Mouse (Mus musculus) limb, embryonic 10.5 days (tissue): ENCODE data around the gene Scaf8. TPM values are rescaled to one million over a fixed set of nuclear protein-coding genes. Genes with fewer than 3 reads are reported as not detected.
"Not testable (repeated sequence)": the region's sequence is repeated elsewhere in the genome, so short reads cannot be mapped to it uniquely, and the experiment has no call there.

Experiments
- DNase-seq: peaks from one replicate; pipeline ENCODE4 v3.0.0-alpha.2; 2017; ENCODE audit warnings: low spot score
- H3K27ac ChIP-seq: fragments of 300-500 bp; sonication (generic); 2 replicates; pipeline ENCODE4 v1.5.1; 2016; ENCODE audit warnings: mild to moderate bottlenecking
- H3K27me3 ChIP-seq: fragments of 300-500 bp; sonication (generic); 2 replicates; pipeline ENCODE4 v1.6.1; 2016; ENCODE audit warnings: low read depth, mild to moderate bottlenecking; ENCODE audit not compliant: poor library complexity, severe bottlenecking
- H3K36me3 ChIP-seq: fragments of 300-500 bp; sonication (generic); 2 replicates; pipeline ENCODE4 v1.6.1; 2016; ENCODE audit warnings: mild to moderate bottlenecking, moderate library complexity
- H3K4me1 ChIP-seq: fragments of 300-500 bp; sonication (generic); 2 replicates; pipeline ENCODE4 v1.6.1; 2016
- H3K4me3 ChIP-seq: fragments of 300-500 bp; sonication (generic); 2 replicates; pipeline ENCODE4 v1.5.1; 2016; ENCODE audit warnings: mild to moderate bottlenecking, moderate library complexity
- H3K9me3 ChIP-seq: fragments of 300-500 bp; sonication (generic); replicated peaks from 2 replicates; pipeline ENCODE4 v1.6.1; 2016; ENCODE audit warnings: mild to moderate bottlenecking
- WGBS: fragments of 180-500 bp; shearing (Covaris S2); methylation state at CpG from one replicate; pipeline ENCODE4 v1.1.7; 2016; 5-methylcytosine and 5-hydroxymethylcytosine counted together
- polyA plus RNA-seq: library from polyadenylated mRNA; unstranded; fragments of >200 nt; fragmentation: Nextera tagmentation; extraction: Ambion mirVana; gene quantifications from 2 replicates; pipeline ENCODE4 v1.2.1, GENCODE M21; 2016

Scaf8 gene
- polyA plus RNA-seq, 1 experiment from 2014 or later = 27.1 TPM

DNA sequence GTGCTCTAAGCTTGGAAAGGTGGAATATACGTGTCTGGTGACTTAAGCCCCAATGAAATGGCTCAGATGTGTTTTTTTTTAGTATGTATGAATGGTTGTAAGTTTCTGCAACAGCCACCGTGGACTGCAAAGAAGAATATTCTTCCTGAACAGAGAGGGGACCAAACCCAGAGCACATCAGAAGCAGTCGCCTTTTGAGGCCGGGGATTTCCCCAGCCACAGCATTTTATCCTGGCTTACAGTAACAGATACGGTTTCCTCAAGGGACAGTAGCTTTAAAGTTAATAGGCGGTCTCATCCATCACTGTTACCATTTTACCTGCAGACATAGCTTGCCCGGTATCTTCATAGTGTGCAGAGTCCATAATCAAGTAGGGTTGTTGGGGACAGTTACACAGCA is 21.4 kb downstream of the Scaf8 start:
- Histone ChIP-seq H3K27me3 (no peaks in the 10 kb centered on the region), H3K4me1 (no peaks in the 10 kb centered on the region), H3K27ac (no peak overlapping the region), H3K9me3 (no peaks in the 10 kb centered on the region), H3K4me3 (no peak overlapping the region), H3K36me3 (peaks cover 50% of the 10 kb centered on the region)
- no peak for DNase-seq
- 88% methylated on average over 7 of the region's 7 CpGs for WGBS

DNA sequence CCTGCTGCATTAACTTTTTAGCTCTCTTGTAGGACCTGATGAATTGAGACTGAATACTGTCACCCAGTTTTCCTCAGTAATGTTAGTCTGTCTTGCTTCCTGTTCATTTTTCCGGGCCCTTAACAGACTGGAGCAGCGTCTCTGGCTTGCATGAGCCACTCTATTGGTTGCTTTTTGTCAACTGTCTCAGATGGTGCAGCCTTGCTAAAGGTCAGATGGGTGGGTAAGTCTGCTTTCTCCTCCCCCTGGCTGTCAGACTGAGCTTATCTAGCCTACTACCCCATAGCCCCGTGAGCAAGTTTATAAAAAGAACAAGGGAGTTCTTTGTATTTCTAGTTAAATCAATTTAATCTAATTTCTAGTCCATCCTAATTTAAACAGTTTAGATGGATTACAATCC is 23.6 kb downstream of the Scaf8 start:
- Histone ChIP-seq H3K27me3 (no peaks in the 10 kb centered on the region), H3K9me3 (no peaks in the 10 kb centered on the region), H3K27ac (no peak overlapping the region), H3K4me1 (no peaks in the 10 kb centered on the region), H3K4me3 (no peak overlapping the region), H3K36me3 (peaks cover 36% of the 10 kb centered on the region; the same call in 1 of the 2 replicates)
- DNase-seq = no peak
- 88% methylated on average over 3 of the region's 3 CpGs for WGBS

DNA sequence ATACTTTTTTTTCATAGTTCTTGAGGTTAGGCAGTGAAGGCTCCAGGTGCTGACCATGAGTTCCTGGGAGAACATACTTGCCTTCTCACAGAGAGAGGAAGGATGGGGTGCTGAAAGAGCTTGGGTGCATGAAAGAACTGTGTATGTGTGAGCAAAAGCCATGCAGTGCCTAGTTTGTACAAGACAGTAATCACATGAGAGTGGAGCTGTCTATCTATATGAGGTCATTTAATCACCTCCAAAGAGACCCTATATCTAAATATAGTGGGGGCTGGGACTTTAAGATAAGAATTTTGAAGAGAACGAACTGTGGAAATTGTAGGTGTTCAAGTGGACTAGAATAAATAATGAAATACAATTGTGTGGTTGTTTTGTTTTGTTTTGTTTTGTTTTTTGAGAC is 25.3 kb downstream of the Scaf8 start:
- H3K36me3 ChIP-seq = peaks cover 35% of the 10 kb centered on the region
- H3K9me3 ChIP-seq = no peaks in the 10 kb centered on the region
- H3K4me3 ChIP-seq = no peak overlapping the region
- 93% methylated on average over 1 of the region's 1 CpGs for WGBS
- no peak for DNase-seq
- H3K4me1 ChIP-seq = no peaks in the 10 kb centered on the region
- no peak overlapping the region for H3K27ac ChIP-seq
- no peaks in the 10 kb centered on the region for H3K27me3 ChIP-seq

DNA sequence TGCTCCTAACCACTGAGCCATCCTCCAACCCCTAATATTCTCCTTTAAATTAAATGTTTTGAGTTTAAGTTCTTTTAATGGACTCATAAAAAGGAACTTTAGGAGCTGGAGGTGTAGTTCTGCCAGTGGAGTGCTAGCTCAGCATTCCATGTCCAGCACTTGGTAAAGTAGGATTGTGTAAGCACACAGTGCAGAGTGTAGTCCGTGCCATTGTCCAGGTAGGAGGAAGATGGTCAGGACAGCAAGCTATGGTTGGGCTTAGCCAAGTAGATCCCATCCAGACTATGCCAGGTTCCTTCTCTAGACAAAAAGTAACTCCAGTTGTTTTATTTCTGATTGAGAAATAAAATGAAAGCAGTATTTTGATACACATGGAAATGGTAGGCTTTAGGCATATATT is 34.1 kb downstream of the Scaf8 start:
- peaks cover 59% of the 10 kb centered on the region for H3K36me3 ChIP-seq
- DNase-seq = no peak
- H3K9me3 ChIP-seq = no peaks in the 10 kb centered on the region
- H3K4me3 ChIP-seq = no peak overlapping the region
- no peaks in the 10 kb centered on the region for H3K27me3 ChIP-seq
- H3K27ac ChIP-seq = no peak overlapping the region
- H3K4me1 ChIP-seq = no peaks in the 10 kb centered on the region
- 96% methylated on average over 1 of the region's 1 CpGs for WGBS

DNA sequence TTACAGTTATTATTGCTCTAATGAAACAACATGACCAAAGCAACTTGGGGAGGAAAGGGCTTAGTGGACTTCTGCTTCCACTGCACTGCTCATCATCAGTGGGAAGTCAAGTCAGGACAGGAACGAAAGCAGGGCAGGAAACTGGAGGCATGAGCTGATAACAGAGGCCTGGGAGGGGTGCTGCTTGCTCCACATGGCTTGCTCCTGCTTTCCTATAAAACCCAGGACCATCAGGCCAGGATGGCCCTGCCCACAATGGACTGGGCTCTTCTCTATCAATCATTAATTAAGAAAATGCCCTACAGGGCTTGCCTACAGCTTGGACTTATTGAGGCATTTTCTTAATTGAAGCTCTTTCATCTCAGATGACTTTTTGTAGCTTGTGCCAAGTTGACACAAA is 34.8 kb downstream of the Scaf8 start:
- WGBS = 66% methylated on average over 1 of the region's 1 CpGs
- Histone ChIP-seq H3K9me3 (no peaks in the 10 kb centered on the region), H3K27me3 (no peaks in the 10 kb centered on the region), H3K27ac (no peak overlapping the region), H3K4me3 (no peak overlapping the region), H3K4me1 (no peaks in the 10 kb centered on the region), H3K36me3 (peaks cover 65% of the 10 kb centered on the region)
- no peak for DNase-seq

DNA sequence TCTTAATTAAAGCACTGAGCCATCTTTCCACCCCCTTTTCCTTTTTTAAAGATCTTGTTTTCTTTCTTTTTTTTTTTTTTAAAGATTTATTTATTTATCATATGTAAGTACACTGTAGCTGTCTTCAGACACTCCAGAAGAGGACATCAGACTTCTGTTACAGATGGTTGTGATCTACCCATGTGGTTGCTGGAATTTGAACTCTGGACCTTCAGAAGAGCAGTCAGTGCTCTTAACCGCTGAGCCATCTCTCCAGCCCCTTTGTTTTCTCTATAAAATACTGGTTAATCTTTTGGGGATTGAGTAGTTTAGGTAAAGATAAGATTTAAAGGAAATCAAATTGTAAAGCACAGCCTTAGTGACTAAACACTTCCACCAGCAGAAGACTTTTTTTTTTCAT is 35.9 kb downstream of the Scaf8 start:
- H3K27me3 ChIP-seq, DNase-seq, H3K27ac ChIP-seq, H3K4me3 ChIP-seq, H3K9me3 ChIP-seq, H3K4me1 ChIP-seq: not testable (repeated sequence)
- 89% methylated on average over 1 of the region's 1 CpGs for WGBS
- H3K36me3 ChIP-seq = peaks cover 63% of the 10 kb centered on the region

DNA sequence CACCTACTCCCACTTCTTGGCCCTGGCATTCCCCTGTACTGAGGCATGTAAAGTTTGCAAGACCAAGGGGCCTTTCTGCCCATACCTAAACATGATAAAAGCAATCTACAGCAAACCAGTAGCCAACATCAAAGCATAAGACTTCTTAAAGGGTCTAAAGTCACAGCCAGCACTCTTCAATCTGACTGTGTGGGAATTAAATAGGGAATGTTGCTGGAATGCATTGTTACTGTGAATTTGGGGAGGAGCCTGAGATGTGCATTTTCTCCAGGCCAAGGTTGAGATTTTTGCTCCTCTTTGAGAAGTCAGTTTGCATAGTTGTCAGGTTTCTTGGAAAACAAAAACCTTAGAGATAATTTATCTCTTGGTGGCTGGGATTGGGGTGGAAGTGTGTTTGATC is 36.4 kb downstream of the Scaf8 start:
- H3K36me3 ChIP-seq = peaks cover 64% of the 10 kb centered on the region

DNA sequence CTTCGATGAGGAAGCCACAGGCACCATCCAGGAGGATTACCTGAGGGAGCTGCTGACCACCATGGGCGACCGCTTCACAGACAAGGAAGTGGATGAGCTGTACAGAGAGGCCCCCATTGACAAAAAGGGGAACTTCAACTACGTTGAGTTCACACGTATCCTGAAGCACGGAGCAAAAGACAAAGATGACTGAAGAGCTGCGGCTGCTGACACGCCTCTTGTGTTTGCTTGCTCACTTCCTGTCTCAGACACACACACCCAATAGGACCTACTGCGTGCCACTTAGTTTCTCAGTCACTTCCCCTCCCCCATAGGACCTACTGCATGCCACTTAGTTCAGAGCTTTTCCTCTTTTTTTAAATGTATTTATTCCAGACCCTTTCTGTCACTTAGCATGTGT is 41.4 kb downstream of the Scaf8 start:
- not testable (repeated sequence) for H3K4me3 ChIP-seq
- WGBS = 95% methylated on average over 9 of the region's 9 CpGs

More for the DNA sequence above, 36.4 kb downstream of the Scaf8 start:
- H3K27ac ChIP-seq = no peak overlapping the region
- no peak overlapping the region for H3K4me3 ChIP-seq
- no peaks in the 10 kb centered on the region for H3K27me3 ChIP-seq
- DNase-seq = no peak
- no peaks in the 10 kb centered on the region for H3K9me3 ChIP-seq
- H3K4me1 ChIP-seq = no peaks in the 10 kb centered on the region

DNA sequence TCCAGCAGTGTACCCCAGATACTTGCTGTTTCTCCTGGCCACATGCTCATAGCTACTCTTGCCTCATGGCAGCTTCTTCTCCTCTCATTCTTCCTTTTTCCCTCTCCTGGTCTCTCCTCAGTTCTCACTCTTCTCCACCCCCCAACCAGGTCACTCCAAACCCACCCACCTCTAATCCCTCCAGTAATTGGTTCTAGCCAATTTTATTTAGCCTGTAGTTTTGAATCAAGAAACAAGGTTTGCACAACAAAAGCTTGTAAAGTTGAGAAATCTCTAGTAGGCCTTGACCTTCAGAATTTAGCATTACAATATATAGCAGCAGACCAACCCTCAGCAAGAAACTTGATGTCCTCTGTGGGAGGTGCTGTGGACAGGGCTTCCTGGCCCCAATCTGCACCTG is 42.2 kb downstream of the Scaf8 start:
- Histone ChIP-seq H3K27ac (no peak overlapping the region), H3K9me3 (no peaks in the 10 kb centered on the region), H3K4me1 (no peaks in the 10 kb centered on the region), H3K27me3 (no peaks in the 10 kb centered on the region), H3K4me3 (no peak overlapping the region), H3K36me3 (peaks cover 81% of the 10 kb centered on the region)
- no peak for DNase-seq

More for the DNA sequence above, 41.4 kb downstream of the Scaf8 start:
- not testable (repeated sequence) for H3K27me3 ChIP-seq, DNase-seq, H3K4me1 ChIP-seq, H3K27ac ChIP-seq, H3K9me3 ChIP-seq
- H3K36me3 ChIP-seq = peaks cover 76% of the 10 kb centered on the region

DNA sequence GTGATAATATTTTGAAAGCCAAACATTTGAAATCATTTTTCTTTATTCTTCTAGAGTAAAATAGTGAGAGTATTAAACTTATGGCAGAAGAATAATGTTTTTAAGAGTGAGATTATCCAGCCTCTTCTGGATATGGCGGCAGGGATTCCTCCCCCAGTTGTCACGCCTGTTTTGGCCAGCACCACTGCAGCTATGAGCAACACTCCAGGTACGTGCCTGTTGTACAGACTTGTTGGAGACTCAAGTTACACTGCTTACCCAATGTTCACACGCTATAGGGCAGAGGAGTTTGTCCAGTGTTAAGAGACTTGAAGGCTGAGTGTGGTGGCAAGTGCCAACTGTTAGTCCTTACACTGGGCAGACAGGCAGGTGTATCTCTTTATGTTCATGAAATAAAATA is 48.1 kb downstream of the Scaf8 start:
- Histone ChIP-seq H3K27me3 (no peaks in the 10 kb centered on the region), H3K9me3 (no peaks in the 10 kb centered on the region), H3K36me3 (peaks cover 87% of the 10 kb centered on the region), H3K27ac (no peak overlapping the region), H3K4me3 (no peak overlapping the region), H3K4me1 (no peaks in the 10 kb centered on the region)
- DNase-seq = no peak
- WGBS = 95% methylated on average over 4 of the region's 4 CpGs

DNA sequence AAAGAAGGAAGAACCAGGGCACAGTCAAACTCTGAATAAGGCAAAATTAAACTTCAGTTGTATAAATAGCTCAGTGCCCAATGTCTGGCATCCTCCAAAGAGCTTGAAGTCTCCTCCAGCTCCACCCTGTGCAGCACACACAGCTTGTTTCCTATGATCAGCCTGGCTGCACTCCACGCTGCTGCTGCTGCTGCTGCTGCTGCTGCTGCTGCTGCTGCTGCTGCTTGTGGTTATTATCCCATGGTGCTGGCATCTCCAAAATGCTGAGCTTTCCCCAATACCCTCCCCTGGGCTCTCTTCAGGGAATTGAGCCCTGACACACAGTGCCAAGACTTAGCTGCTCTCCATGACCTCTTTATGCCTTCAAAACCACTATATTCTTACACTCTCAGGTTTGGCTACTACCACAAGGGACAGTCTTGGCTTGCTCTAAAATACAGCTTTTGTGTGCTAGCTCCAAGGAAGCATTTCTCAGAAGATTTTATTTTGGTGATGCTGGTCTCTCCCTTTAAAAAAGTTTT is 65.7 kb downstream of the Scaf8 start:
- 95% methylated on average over 1 of the region's 1 CpGs for WGBS
- H3K9me3 ChIP-seq = not testable (repeated sequence)

DNA sequence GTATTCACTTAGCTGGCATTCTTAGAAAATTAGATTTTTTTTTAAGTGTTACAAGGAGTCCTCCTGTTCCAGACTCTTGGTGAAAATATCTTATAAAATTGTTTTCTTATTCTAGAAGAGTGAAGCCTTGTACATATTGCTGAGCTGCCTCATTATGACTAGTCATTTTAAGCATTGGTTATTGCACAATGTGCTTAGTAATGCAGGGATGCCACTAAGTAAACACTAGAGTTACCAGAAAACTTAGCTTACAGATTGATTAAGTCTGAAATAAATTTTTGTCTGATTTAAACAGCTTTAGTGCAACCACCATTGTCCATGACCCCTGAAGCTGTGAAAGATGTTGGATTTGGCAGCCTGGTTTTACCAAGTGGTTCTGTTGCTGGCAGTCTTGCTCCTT is 80.7 kb downstream of the Scaf8 start:
- DNase-seq, H3K27ac ChIP-seq, H3K4me3 ChIP-seq, H3K9me3 ChIP-seq, H3K27me3 ChIP-seq: not testable (repeated sequence)
- peaks cover 10% of the 10 kb centered on the region for H3K4me1 ChIP-seq
- H3K36me3 ChIP-seq = peaks cover 94% of the 10 kb centered on the region

More for the DNA sequence above, 65.7 kb downstream of the Scaf8 start:
- H3K27me3 ChIP-seq, H3K27ac ChIP-seq, H3K4me3 ChIP-seq, DNase-seq, H3K4me1 ChIP-seq: not testable (repeated sequence)
- peaks cover 86% of the 10 kb centered on the region for H3K36me3 ChIP-seq

DNA sequence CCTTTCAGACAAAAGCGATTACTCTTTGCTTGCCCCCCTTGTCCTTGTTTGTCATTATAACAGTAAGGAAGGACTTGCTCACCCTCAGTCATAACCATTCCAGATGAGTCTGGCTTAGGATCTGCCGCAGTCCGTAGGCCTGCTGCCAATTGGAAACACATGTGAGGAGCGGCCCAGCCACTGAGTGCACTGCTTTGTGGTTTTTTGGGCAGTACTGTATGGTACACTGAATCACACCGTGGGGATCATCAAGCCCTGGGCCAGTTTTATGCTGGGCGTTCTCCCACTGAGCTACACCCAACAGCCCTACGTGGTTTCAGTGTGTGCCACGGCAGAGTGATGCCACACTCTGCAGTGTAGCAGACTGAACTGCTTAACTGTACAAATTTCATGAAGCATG is 85.6 kb downstream of the Scaf8 start:
- Histone ChIP-seq H3K36me3 (peaks cover 85% of the 10 kb centered on the region), H3K9me3 (no peaks in the 10 kb centered on the region), H3K4me1 (peaks cover 11% of the 10 kb centered on the region), H3K4me3 (no peak overlapping the region), H3K27me3 (no peaks in the 10 kb centered on the region), H3K27ac (no peak overlapping the region)
- peak; percentile 66 for DNase-seq
- 66% methylated on average over 8 of the region's 8 CpGs for WGBS

DNA sequence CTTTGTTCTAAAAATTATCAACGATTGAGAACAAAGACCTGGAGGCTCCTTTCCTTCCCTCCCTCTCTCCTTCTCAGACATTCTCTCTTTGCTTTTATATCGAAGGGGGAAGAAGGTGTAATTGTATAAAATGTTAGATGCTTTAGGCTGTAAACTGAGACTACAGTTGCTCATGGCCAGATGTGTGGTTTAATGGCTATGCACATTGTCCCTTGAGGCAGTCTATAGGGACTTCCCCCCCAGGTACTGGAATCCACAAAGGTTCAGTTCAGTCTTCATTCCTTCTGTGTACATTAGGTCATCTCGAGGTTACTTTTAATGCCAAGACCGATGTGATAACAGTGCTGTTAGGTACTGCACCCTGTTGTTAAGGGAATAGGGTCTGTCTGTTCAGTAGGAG is 89.1 kb downstream of the Scaf8 start:
- no peaks in the 10 kb centered on the region for H3K27me3 ChIP-seq
- H3K4me3 ChIP-seq = no peak overlapping the region
- H3K4me1 ChIP-seq = peaks cover 19% of the 10 kb centered on the region
- no peaks in the 10 kb centered on the region for H3K9me3 ChIP-seq
- DNase-seq = no peak
- H3K36me3 ChIP-seq = peaks cover 65% of the 10 kb centered on the region
- no peak overlapping the region for H3K27ac ChIP-seq
- WGBS = 90% methylated on average over 4 of the region's 4 CpGs
